Mouse (Mus musculus) G1E (cell line): ENCODE measurements around the gene Smdt1.

Experiments used
- CTCF ChIP-seq: IDR thresholded peaks from 2 replicates; pipeline ENCODE4 v1.5.1; 2012; ENCODE audit warnings: low read depth, low read length, inconsistent platforms, mixed read lengths
- GATA1 ChIP-seq: IDR thresholded peaks from 2 replicates; pipeline ENCODE4 v1.6.1; 2012; ENCODE audit warnings: borderline replicate concordance, low read length, inconsistent platforms, mixed read lengths
- POLR2AphosphoS5 ChIP-seq: IDR thresholded peaks from 2 replicates; pipeline ENCODE4 v1.6.1; 2012; ENCODE audit warnings: low read depth, low read length, inconsistent platforms; ENCODE audit not compliant: insufficient replicate concordance

- TF ChIP-seq CTCF (peak; percentile 66), POLR2AphosphoS5 (no peak), GATA1 (no peak)
These were observed 15.6 kb downstream of the Smdt1 start, which contains the start of gene Ndufa6 for GRCm38 (mm10) chr15:82354126-82354945.
